Mouse (Mus musculus) ES-Bruce4 (cell line): Measurements from ENCODE around the gene Fkrp.

ENCODE experiments used
- CTCF ChIP-seq: IDR thresholded peaks from one replicate; pipeline ENCODE4 v1.8.1; 2011; ENCODE audit warnings: low read depth, low read length
- POLR2A ChIP-seq: IDR thresholded peaks from one replicate; pipeline ENCODE4 v1.8.1; 2011; ENCODE audit warnings: low read length; ENCODE audit not compliant: insufficient read depth

GRCm38 (mm10) chr7:16816475-16817122, at the start of gene Fkrp:
- no peak for TF ChIP-seq CTCF
- TF ChIP-seq POLR2A = no peak
